Comparison of ENCODE assay signal across 8 mouse cellular contexts in genomic region chr1:74542451-74542961, GRCm38 (mm10). TPM values are rescaled to one million over a fixed set of nuclear protein-coding genes. Genes with fewer than 3 reads are reported as not detected.
DNase-seq lines count a peak whose midpoint lies in the region; ATAC-seq and TF ChIP-seq lines count a peak whose summit lies in the region.

Plcd4 (plus strand) TSS chr1:74542888.

- no peak for TF ChIP-seq CTCF in cortical plate, adult 2 months (IDR thresholded peaks at IDR 0.05; ENCODE audit: extremely low read depth, insufficient read depth, low read length)
- no peak for TF ChIP-seq CTCF in layer of hippocampus, adult 2 months (conservative IDR thresholded peaks at IDR 0.05)

- no peak within 1 kb of the TSS for H3K4me3 ChIP-seq in heart, embryonic 12.5 days
- peak within 1 kb of the TSS; percentile 35 for H3K4me3 ChIP-seq in cortical plate, adult 2 months (ENCODE audit: insufficient read depth, low read length)
- peak within 1 kb of the TSS; percentile 46 for H3K4me3 ChIP-seq in layer of hippocampus, adult 2 months
- H3K4me3 ChIP-seq in midbrain, embryonic 11.5 days (ENCODE audit: low read depth, low read length): no peak within 1 kb of the TSS

- DNase-seq in heart, postnatal 36 days: no peak
- DNase-seq in gastrocnemius, postnatal 14 days: peak; percentile 27
- peak; percentile 17 to 19 for DNase-seq in layer of hippocampus, adult 2 months (ENCODE audit: low spot score in 2 of 2)
- peak; percentile 88 for DNase-seq in midbrain, embryonic 11.5 days (ENCODE audit: low spot score, missing footprints)
- DNase-seq in natural killer cell, adult 2 months (ENCODE audit: low spot score in 2 of 2): no peak
- no peak for DNase-seq in spleen, postnatal 14 days (ENCODE audit: low spot score in 2 of 2)

- peaks cover 6% of the 10 kb centered on the region for H3K4me1 ChIP-seq in heart, embryonic 12.5 days (replicated peaks)
- peaks cover 4% of the 10 kb centered on the region for H3K4me1 ChIP-seq in cortical plate, adult 2 months (ENCODE audit: control insufficient read depth, insufficient read depth, low read length)
- peaks cover 7% of the 10 kb centered on the region; the same call in 1 of the 2 replicates for H3K4me1 ChIP-seq in midbrain, embryonic 11.5 days (ENCODE audit: control insufficient read depth, insufficient read depth, low read length)

- no peaks in the 10 kb centered on the region for H3K36me3 ChIP-seq in heart, embryonic 12.5 days
- no peaks in the 10 kb centered on the region for H3K36me3 ChIP-seq in midbrain, embryonic 11.5 days (ENCODE audit: control insufficient read depth, insufficient read depth, low read length)

- no peaks in the 10 kb centered on the region for H3K9me3 ChIP-seq in heart, embryonic 12.5 days (replicated peaks)
- no peaks in the 10 kb centered on the region for H3K9me3 ChIP-seq in midbrain, embryonic 11.5 days (ENCODE audit: control insufficient read depth, low read length)

- peaks cover 14% of the 10 kb centered on the region; the same call in 1 of the 2 replicates for H3K27me3 ChIP-seq in heart, embryonic 12.5 days (replicated peaks)
- no peaks in the 10 kb centered on the region for H3K27me3 ChIP-seq in midbrain, embryonic 11.5 days (ENCODE audit: control insufficient read depth, insufficient read depth, low read length)

- intact Hi-C loops in heart, postnatal 36 days (cut with DNase I): no loop called here
- intact Hi-C loops in gastrocnemius, postnatal 14 days (cut with DNase I; ENCODE audit: low total_unique reads): no loop called here

- TF ChIP-seq POLR2A in cortical plate, adult 2 months (IDR thresholded peaks at IDR 0.05; ENCODE audit: extremely low read depth, insufficient read depth, low read length): 0 out of 2 replicates have a peak, but pooled peaks have one; percentile 38

- WGBS in heart, embryonic 12.5 days: 6% methylated on average over 6 of the region's 6 CpGs
- 4% methylated on average over 6 of the region's 6 CpGs for WGBS in midbrain, embryonic 11.5 days

- no peak within 1 kb of the TSS for H3K27ac ChIP-seq in heart, embryonic 12.5 days (ENCODE audit: poor library complexity, severe bottlenecking)
- peak within 1 kb of the TSS; percentile 48; the same call in 1 of the 2 replicates for H3K27ac ChIP-seq in cortical plate, adult 2 months (ENCODE audit: insufficient read depth, low read length)
- H3K27ac ChIP-seq in layer of hippocampus, adult 2 months: peak within 1 kb of the TSS; percentile 86
- H3K27ac ChIP-seq in midbrain, embryonic 11.5 days (ENCODE audit: low read depth, low read length): no peak within 1 kb of the TSS

- H3K9ac ChIP-seq in heart, embryonic 12.5 days: no peak within 1 kb of the TSS
- H3K9ac ChIP-seq in midbrain, embryonic 11.5 days (ENCODE audit: low read length): peak within 1 kb of the TSS; percentile 25

- no peak for ATAC-seq in heart, embryonic 12.5 days (ENCODE audit: insufficient number of reproducible peaks, low FRiP score)
- no peak for ATAC-seq in midbrain, embryonic 11.5 days (ENCODE audit: low FRiP score)

- H3K4me2 ChIP-seq in heart, embryonic 12.5 days: peak within 1 kb of the TSS; percentile 25
- H3K4me2 ChIP-seq in midbrain, embryonic 11.5 days: peak within 1 kb of the TSS; percentile 18; the same call in 1 of the 2 replicates

RNA-seq across cellular contexts. Expression of gene Plcd4, which starts in this region (rescaled TPM):
- 0.18 and 0.36 TPM in 2 replicates for polyA plus RNA-seq in heart, embryonic 12.5 days (2016; fragmentation: Nextera tagmentation; extraction: Ambion mirVana)
- total RNA-seq in heart, postnatal 36 days (2021): not detected
- 18.5 and 20.4 TPM in 2 replicates for polyA plus RNA-seq in cortical plate, adult 2 months (2012; rRNA removed)
- total RNA-seq in gastrocnemius, postnatal 14 days (2021): 10 to 100 TPM; 72.7 to 76.3 TPM
- 10 to 100 TPM; 18.4 to 20.4 TPM for total RNA-seq in layer of hippocampus, adult 2 months (2021)
- 1.2 and 1.4 TPM in 2 replicates for polyA plus RNA-seq in midbrain, embryonic 11.5 days (2014; fragmentation: Nextera tagmentation; extraction: Ambion mirVana)

Comparison
In these comparisons a context has a peak if more than half of its experiments do, and no peak if none do; other contexts are left out.
1. RNA of gene Plcd4 (total RNA-seq): 72.7 to 76.3 TPM in gastrocnemius, postnatal 14 days and 18.4 to 20.4 TPM in layer of hippocampus, adult 2 months; not detected in heart, postnatal 36 days; every median in the first group is over 10 times any median in the second.
2. H3K27ac ChIP-seq: peak in cortical plate, adult 2 months (single experiment) and layer of hippocampus, adult 2 months (single experiment); none in heart, embryonic 12.5 days (single experiment) and midbrain, embryonic 11.5 days (single experiment).
3. H3K4me3 ChIP-seq: peak in cortical plate, adult 2 months (single experiment) and layer of hippocampus, adult 2 months (single experiment); none in heart, embryonic 12.5 days (single experiment) and midbrain, embryonic 11.5 days (single experiment).
4. DNase-seq: peak in gastrocnemius, postnatal 14 days (single experiment), layer of hippocampus, adult 2 months (2 of 2) and midbrain, embryonic 11.5 days (single experiment); none in heart, postnatal 36 days (0 of 2), natural killer cell, adult 2 months (0 of 2) and spleen, postnatal 14 days (0 of 2).